Comparison of ENCODE assay signal across 32 mouse cellular contexts in the genomic region with DNA sequence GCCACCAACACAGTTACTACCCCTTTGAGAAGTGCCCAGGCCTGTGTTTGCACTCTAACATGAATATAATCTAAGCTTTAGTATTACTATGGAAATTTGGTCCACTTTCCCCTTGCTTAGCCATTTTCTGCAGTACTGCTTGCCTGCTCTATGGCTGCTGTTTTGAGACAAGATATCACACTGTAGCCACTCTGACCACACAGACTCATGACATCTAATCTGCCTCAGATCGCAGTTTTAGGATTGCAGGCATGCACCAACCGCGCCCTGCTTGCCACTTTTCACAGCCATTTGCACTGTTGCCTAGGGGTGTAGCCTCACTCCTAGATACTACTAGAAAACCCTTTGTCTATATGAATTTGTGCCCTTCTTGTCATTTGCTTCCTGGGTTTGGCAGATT.
DNase-seq lines count a peak whose midpoint lies in the region; ATAC-seq and TF ChIP-seq lines count a peak whose summit lies in the region.
"Had no signal": no experiment of that assay in that cellular context is flagged by ENCODE, and none has a peak within 500 bp of the region (broad histone marks: within the 10 kb centered on the region; RNA-seq: fewer than 3 reads in every experiment).

No protein-coding gene starts in this region.

- no peak overlapping the region for H3K4me3 ChIP-seq in liver, embryonic 12.5 days
- H3K4me3 ChIP-seq in liver, postnatal 0 days (ENCODE audit: low read depth, low read length): no peak overlapping the region
- no peak overlapping the region for H3K4me3 ChIP-seq in limb, embryonic 10.5 days
- no peak overlapping the region for H3K4me3 ChIP-seq in midbrain, embryonic 16.5 days (ENCODE audit: low read depth, low read length)
- H3K4me3 ChIP-seq: embryonic facial prominence, embryonic 10.5 days; embryonic facial prominence, embryonic 15.5 days; forebrain, embryonic 15.5 days; gastrocnemius, adult 2 months; heart, embryonic 10.5 days; heart, embryonic 15.5 days; hindbrain, embryonic 12.5 days; intestine, embryonic 15.5 days; megakaryocyte, embryonic 14.5 days; midbrain, embryonic 13.5 days; neural tube, embryonic 15.5 days; stomach, embryonic 15.5 days had no signal

- no peaks in the 10 kb centered on the region for H3K9me3 ChIP-seq in liver, embryonic 12.5 days (replicated peaks)
- H3K9me3 ChIP-seq in liver, postnatal 0 days (ENCODE audit: low read length): no peaks in the 10 kb centered on the region
- no peaks in the 10 kb centered on the region for H3K9me3 ChIP-seq in limb, embryonic 10.5 days (replicated peaks)
- no peaks in the 10 kb centered on the region for H3K9me3 ChIP-seq in midbrain, embryonic 16.5 days (replicated peaks; ENCODE audit: control insufficient read depth, low read length, poor library complexity, severe bottlenecking)
- H3K9me3 ChIP-seq: embryonic facial prominence, embryonic 10.5 days; embryonic facial prominence, embryonic 15.5 days; forebrain, embryonic 15.5 days; heart, embryonic 10.5 days; heart, embryonic 15.5 days; hindbrain, embryonic 12.5 days; intestine, embryonic 15.5 days; megakaryocyte, embryonic 14.5 days; midbrain, embryonic 13.5 days; neural tube, embryonic 15.5 days; stomach, embryonic 15.5 days had no signal

- peak; percentile 83 for DNase-seq in heart, adult 11 months
- no peak for DNase-seq in heart, adult 18-20 months
- no peak for DNase-seq in liver, postnatal 0 days
- DNase-seq in limb, embryonic 10.5 days (ENCODE audit: low spot score): no peak
- DNase-seq in urinary bladder, postnatal 10 days (ENCODE audit: low spot score): no peak
- DNase-seq in cerebellum, postnatal 14 days: no peak
- DNase-seq: adrenal gland, adult 8-10 months; cerebellum, adult 11-12 months; cerebellum, postnatal 10 days; gastrocnemius, adult 2 months; kidney, adult 2 months; kidney, postnatal 4 days; lung, embryonic 14.5 days; lung, postnatal 36 days; right cerebral cortex, postnatal 25 days; thymus, postnatal 14 days had no signal

- no peak overlapping the region for H3K9ac ChIP-seq in liver, embryonic 12.5 days
- H3K9ac ChIP-seq in liver, postnatal 0 days (replicated peaks): no peak overlapping the region
- H3K9ac ChIP-seq in midbrain, embryonic 16.5 days (ENCODE audit: low read depth, low read length): no peak overlapping the region
- H3K9ac ChIP-seq: embryonic facial prominence, embryonic 15.5 days; forebrain, embryonic 15.5 days; heart, embryonic 15.5 days; hindbrain, embryonic 12.5 days; intestine, embryonic 15.5 days; lung, embryonic 14.5 days; midbrain, embryonic 13.5 days; neural tube, embryonic 15.5 days; stomach, embryonic 15.5 days had no signal

- no peak for TF ChIP-seq CTCF in liver, postnatal 0 days (IDR thresholded peaks at IDR 0.05; ENCODE audit: low read depth)

- peak; percentile 72 for TF ChIP-seq EP300 in liver, postnatal 0 days (IDR thresholded peaks at IDR 0.05; ENCODE audit: low read depth)

- no peaks in the 10 kb centered on the region for H3K27me3 ChIP-seq in liver, embryonic 12.5 days (replicated peaks)
- H3K27me3 ChIP-seq in liver, postnatal 0 days (ENCODE audit: insufficient read depth, low read length): no peaks in the 10 kb centered on the region
- H3K27me3 ChIP-seq in limb, embryonic 10.5 days (ENCODE audit: low read depth, poor library complexity, severe bottlenecking): no peaks in the 10 kb centered on the region
- H3K27me3 ChIP-seq in midbrain, embryonic 16.5 days (ENCODE audit: control insufficient read depth, insufficient read depth, low read depth, low read length): no peaks in the 10 kb centered on the region
- H3K27me3 ChIP-seq: CH12.LX; embryonic facial prominence, embryonic 15.5 days; forebrain, embryonic 15.5 days; heart, embryonic 15.5 days; hindbrain, embryonic 12.5 days; intestine, embryonic 15.5 days; midbrain, embryonic 13.5 days; neural tube, embryonic 15.5 days; stomach, embryonic 15.5 days had no signal

- no peaks in the 10 kb centered on the region for H3K36me3 ChIP-seq in liver, embryonic 12.5 days
- H3K36me3 ChIP-seq in liver, postnatal 0 days (replicated peaks; ENCODE audit: insufficient read depth, low read length): no peaks in the 10 kb centered on the region
- no peaks in the 10 kb centered on the region for H3K36me3 ChIP-seq in limb, embryonic 10.5 days
- no peaks in the 10 kb centered on the region for H3K36me3 ChIP-seq in midbrain, embryonic 16.5 days (ENCODE audit: control insufficient read depth, insufficient read depth, low read length)
- H3K36me3 ChIP-seq: embryonic facial prominence, embryonic 10.5 days; embryonic facial prominence, embryonic 15.5 days; forebrain, embryonic 15.5 days; heart, embryonic 10.5 days; heart, embryonic 15.5 days; hindbrain, embryonic 12.5 days; intestine, embryonic 15.5 days; midbrain, embryonic 13.5 days; neural tube, embryonic 15.5 days; stomach, embryonic 15.5 days had no signal

- WGBS in liver, embryonic 12.5 days (ENCODE audit: insufficient replicate concordance): 35% methylated on average over 3 of the region's 3 CpGs
- 57% methylated on average over 3 of the region's 3 CpGs for WGBS in liver, postnatal 0 days (ENCODE audit: insufficient replicate concordance)
- WGBS in limb, embryonic 10.5 days: 91% methylated on average over 3 of the region's 3 CpGs
- 98% methylated on average over 3 of the region's 3 CpGs for WGBS in midbrain, embryonic 16.5 days

- H3K4me1 ChIP-seq in liver, embryonic 12.5 days: peaks cover 27% of the 10 kb centered on the region
- peaks cover 4% of the 10 kb centered on the region for H3K4me1 ChIP-seq in liver, postnatal 0 days (ENCODE audit: insufficient read depth)
- H3K4me1 ChIP-seq in limb, embryonic 10.5 days: peaks cover 9% of the 10 kb centered on the region
- no peaks in the 10 kb centered on the region for H3K4me1 ChIP-seq in midbrain, embryonic 16.5 days (ENCODE audit: control insufficient read depth, insufficient read depth, low read length)
- H3K4me1 ChIP-seq: embryonic facial prominence, embryonic 10.5 days; embryonic facial prominence, embryonic 15.5 days; forebrain, embryonic 15.5 days; heart, embryonic 15.5 days; hindbrain, embryonic 12.5 days; intestine, embryonic 15.5 days; midbrain, embryonic 13.5 days; neural tube, embryonic 15.5 days; stomach, embryonic 15.5 days had no signal

- peak overlapping the region; percentile 7; the same call in 1 of the 2 replicates for H3K4me2 ChIP-seq in liver, embryonic 12.5 days
- no peak overlapping the region for H3K4me2 ChIP-seq in liver, postnatal 0 days (ENCODE audit: low read depth, low read length)
- H3K4me2 ChIP-seq in midbrain, embryonic 16.5 days (ENCODE audit: low read length): no peak overlapping the region
- H3K4me2 ChIP-seq: embryonic facial prominence, embryonic 15.5 days; forebrain, embryonic 15.5 days; heart, embryonic 15.5 days; hindbrain, embryonic 12.5 days; intestine, embryonic 15.5 days; lung, embryonic 14.5 days; midbrain, embryonic 13.5 days; neural tube, embryonic 15.5 days; stomach, embryonic 15.5 days had no signal

- H3K27ac ChIP-seq in liver, embryonic 12.5 days: no peak overlapping the region
- H3K27ac ChIP-seq in liver, postnatal 0 days (ENCODE audit: low read depth): no peak overlapping the region
- H3K27ac ChIP-seq in limb, embryonic 10.5 days: no peak overlapping the region
- no peak overlapping the region for H3K27ac ChIP-seq in midbrain, embryonic 16.5 days (ENCODE audit: low read length)
- H3K27ac ChIP-seq: embryonic facial prominence, embryonic 10.5 days; embryonic facial prominence, embryonic 15.5 days; forebrain, embryonic 15.5 days; gastrocnemius, adult 2 months; heart, embryonic 10.5 days; heart, embryonic 15.5 days; hindbrain, embryonic 12.5 days; hindbrain, postnatal 0 days; intestine, embryonic 15.5 days; kidney, postnatal 0 days; midbrain, embryonic 13.5 days; neural tube, embryonic 15.5 days; stomach, embryonic 15.5 days had no signal

- peak; percentile 86 for ATAC-seq in liver, embryonic 12.5 days
- peak; percentile 65 for ATAC-seq in liver, postnatal 0 days
- ATAC-seq in midbrain, embryonic 16.5 days: no peak
- ATAC-seq: forebrain, embryonic 15.5 days; hindbrain, postnatal 0 days; intestine, embryonic 15.5 days; midbrain, embryonic 13.5 days had no signal
